Mouse (Mus musculus): ENCODE measurements at regions not wholly inside any gene's neighbourhood (a gene's known extent, or its start where the extent isn't known, plus 50 kb on each side); places are given as distances from the start of the nearest gene placed in this dataset.

DNA sequence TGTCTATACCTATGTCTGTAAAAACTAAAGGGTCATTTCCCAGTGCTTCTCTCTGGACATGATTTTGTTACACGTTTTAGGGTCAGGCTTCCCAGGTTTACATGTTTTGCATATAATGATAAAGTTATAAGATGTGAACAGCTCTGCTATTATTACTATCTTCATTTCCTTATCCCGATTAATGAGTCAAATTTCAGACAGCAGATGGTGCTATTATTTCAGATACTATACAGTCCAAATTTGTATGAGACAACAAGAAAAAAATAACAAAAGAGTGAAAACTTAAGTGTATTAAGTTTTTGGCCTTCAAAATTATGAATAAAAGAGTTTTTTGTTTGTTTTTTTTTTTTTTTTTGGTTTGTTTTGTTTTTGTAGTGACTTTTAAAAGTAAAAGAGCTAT is 922.9 kb upstream of the Ppp6c start:
- DNase-seq = no peak

DNA sequence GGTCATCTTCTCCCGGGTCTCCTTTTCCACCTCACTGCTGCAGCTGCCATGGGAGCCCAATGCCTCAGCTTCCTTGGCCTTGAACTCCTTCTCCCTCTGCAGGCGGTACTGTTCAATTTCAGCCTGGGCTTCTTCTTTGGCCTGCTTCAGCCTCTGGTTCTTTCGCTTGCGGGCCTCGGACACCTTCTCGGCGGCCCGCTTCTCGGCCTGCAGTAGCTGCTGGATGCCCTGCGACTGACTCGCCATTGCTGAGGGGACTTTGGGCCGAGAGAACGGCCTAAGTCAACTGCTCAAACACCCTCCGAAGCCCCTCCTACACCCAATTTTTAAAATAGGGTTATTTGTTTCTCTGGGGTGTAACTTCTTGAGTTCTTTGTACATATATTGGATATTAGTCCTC is 901.4 kb upstream of the Ppp6c start:
- DNase-seq = peak; percentile 4 to 23

DNA sequence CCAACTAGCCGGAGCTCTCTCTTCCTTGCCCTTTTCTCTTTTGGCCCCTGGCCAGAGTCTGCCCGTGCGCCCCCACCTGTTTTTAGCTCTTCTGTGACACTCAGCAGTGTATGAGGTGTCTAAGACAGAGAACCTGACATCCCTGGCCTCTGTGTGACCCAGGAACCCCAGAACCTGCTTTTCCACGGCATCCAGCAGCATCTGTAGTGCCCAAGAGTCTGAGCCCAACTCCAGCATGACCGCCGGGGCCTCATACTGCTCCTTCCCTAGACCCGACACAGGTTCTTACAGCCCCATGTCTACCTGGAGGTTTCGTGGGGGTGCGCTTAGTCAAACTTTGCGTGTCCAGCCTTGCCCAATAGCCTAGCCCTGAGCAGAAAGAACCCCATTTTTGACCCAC is 892.9 kb upstream of the Ppp6c start:
- DNase-seq = no peak

DNA sequence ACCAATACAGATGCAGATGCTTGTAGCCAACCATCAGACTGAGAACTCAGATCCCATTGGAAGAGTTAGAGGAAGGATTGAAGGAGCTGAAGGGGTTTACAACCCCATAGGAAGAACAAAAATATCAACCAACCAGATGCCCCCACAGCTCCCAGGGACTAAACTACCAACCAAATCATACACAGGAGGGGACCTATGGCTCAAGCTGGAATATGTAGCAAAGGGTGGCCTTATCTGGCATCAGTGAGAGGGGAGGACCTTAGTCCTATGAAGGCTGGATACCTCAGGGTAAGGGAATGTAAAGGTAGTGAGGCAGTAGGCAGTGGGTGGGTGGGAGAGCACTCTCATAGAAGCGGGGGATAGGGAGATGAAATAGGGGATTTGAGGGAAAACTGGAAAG is 888.2 kb upstream of the Ppp6c start:
- DNase-seq = no peak
